Mouse (Mus musculus) lung, postnatal 4 days (tissue): ENCODE results near the gene Mark2.

Source experiments
- DNase-seq, 2 experiments: peaks; one replicate each; pipeline ENCODE4 v3.0.0; 2021

The Mark2 gene

GRCm38 (mm10) chr19:7294098-7294876 lies 47.4 kb downstream of the Mark2 start:
- DNase-seq = peak in 1 of 2 experiments; percentile 33

GRCm38 (mm10) chr19:7291958-7292709 lies 49.5 kb downstream of the Mark2 start:
- no peak for DNase-seq

GRCm38 (mm10) chr19:7289767-7290166 lies 51.9 kb downstream of the Mark2 start:
- DNase-seq = peak in 1 of 2 experiments; percentile 5

GRCm38 (mm10) chr19:7288288-7288687 lies 53.4 kb downstream of the Mark2 start:
- no peak for DNase-seq

GRCm38 (mm10) chr19:7286563-7287315 lies 54.9 kb downstream of the Mark2 start:
- DNase-seq = peak in 1 of 2 experiments; percentile 5

GRCm38 (mm10) chr19:7280557-7281330 lies 60.9 kb downstream of the Mark2 start:
- no peak for DNase-seq

GRCm38 (mm10) chr19:7279114-7279513 lies 62.5 kb downstream of the Mark2 start:
- DNase-seq = peak; percentile 71 to 72

- no peak for DNase-seq
These were observed 63.3 kb downstream of the Mark2 start for GRCm38 (mm10) chr19:7278200-7278906.

GRCm38 (mm10) chr19:7276796-7277195 lies 64.9 kb downstream of the Mark2 start:
- DNase-seq = no peak

GRCm38 (mm10) chr19:7276053-7276659 lies 65.5 kb downstream of the Mark2 start:
- DNase-seq = no peak

GRCm38 (mm10) chr19:7275131-7275789 lies 66.4 kb downstream of the Mark2 start:
- DNase-seq = no peak

- DNase-seq = no peak
These were observed 67.2 kb downstream of the Mark2 start for GRCm38 (mm10) chr19:7274326-7274990.

GRCm38 (mm10) chr19:7273486-7273885 lies 68.2 kb downstream of the Mark2 start:
- no peak for DNase-seq

- DNase-seq = no peak
These were observed 72.2 kb downstream of the Mark2 start for GRCm38 (mm10) chr19:7269290-7270044.

- peak; percentile 83 to 89 for DNase-seq
These were observed 73.0 kb downstream of the Mark2 start for GRCm38 (mm10) chr19:7268722-7269090.

GRCm38 (mm10) chr19:7267781-7268721 lies 73.6 kb downstream of the Mark2 start:
- peak; percentile 88 to 93 for DNase-seq

- peak; percentile 74 to 87 for DNase-seq
These were observed 74.4 kb downstream of the Mark2 start, which contains the start of gene Rcor2 for GRCm38 (mm10) chr19:7267091-7267741. TSS of gene Rcor2 (plus strand) at chr19:7267325.

GRCm38 (mm10) chr19:7266421-7266831 lies 75.2 kb downstream of the Mark2 start:
- no peak for DNase-seq
